Mouse (Mus musculus): ENCODE results near the gene Csmd2.

Gene Csmd2

DNA sequence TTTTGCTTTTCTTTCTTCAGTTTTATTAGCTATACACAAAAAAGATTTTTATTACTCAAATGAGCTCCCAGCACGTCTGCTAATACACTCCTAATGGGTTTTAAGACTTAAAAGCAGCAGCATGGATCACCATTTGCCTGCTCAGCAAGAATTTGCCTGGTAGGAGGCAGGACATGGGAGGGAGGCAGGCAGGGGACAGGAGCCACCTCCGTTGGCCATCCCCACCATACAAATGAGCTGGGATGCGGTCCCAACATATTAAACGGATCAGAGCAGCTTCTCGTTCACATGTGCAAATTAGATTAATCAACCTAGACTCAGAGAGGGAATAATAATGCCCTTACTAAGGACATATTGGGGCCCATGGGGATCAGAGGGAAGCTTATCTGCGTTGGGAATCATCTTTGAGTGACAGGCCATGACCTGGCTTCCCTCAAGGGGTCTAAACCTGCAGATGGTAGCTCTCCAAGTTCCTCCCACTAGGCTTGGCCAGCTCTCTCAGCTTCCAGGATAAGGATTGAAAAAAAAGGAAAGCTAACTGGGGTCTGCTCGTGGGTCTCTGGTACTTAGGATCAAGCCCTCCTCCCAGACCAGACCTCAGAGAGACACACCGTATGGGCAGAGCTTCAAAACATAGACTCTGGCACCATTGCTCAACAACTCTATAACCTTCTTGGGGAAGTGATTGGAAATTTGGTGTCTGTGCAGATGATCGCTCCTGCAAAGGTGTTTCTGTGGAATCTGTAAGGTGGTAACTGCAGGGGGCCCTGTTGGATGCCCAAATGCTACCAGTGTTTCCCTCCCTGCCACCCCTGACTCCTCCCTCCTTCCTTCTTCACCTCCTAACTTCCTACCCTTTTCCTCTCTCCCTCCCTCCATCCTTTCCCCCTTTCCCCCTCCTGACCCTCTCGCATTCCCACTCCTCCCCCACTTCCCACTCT lies 153.8 kb downstream of the Csmd2 start:
- DNase-seq (ENCODE audit: extremely low spot score) = no peak

DNA sequence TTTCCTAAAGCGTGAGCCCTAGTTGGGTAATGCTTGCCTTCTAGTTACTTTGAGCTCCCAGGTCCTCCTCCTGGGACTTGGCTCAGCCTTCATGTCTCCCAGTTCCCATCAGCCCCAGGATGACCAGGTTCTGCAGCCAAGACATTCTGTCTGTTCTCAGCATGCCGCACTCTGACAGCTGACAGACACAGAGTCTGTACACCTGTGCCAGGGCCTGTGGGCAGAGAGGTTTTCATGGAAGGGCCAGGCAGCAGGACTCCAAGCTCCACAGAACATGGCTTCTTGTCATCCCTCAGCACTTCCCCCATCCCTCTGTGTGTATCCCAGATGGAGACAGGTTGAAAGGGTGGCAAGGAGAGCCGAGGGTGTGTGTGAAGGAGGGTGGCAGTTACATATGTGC lies 154.6 kb downstream of the Csmd2 start:
- no peak for DNase-seq (ENCODE audit: extremely low spot score)

DNA sequence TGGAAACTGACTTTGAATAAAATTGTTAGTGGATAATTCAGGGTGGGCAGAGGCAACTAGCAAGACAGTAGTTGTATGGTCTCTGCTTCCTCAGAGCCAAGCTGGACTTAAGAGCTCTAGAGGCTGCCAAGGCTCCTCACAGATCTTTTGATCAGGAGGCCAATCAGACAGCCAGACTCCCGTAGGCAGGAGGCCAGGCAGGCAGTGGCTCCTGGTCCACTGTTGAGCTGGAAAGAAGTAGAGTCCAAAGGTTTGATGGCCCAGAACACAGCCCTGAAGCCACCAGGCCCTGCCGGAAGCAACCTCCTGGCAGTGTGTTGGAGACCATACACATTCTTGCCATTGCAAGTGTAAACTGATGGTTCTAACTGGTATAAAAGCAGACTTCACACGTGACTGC lies 155.5 kb downstream of the Csmd2 start:
- DNase-seq (ENCODE audit: extremely low spot score) = no peak

DNA sequence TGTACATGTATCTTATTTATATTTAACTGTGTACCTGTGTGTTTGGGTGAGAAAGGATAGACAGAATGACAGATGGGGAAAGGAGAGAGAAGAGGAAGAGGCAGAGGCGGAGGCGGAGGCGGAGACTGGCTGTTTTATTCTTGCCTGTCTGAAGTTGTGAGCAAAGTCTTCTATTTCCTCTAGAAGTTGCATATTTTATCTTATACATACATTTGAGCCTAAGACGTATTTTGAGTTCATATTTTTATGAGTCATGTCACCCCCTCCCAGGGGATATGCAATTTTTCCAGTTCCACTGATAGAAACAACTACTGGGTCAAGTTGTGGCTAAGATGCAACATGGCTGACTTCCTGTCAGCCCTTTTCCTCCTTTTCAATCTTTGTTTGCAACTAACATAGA lies 161.9 kb downstream of the Csmd2 start:
- DNase-seq (ENCODE audit: extremely low spot score) = no peak

DNA sequence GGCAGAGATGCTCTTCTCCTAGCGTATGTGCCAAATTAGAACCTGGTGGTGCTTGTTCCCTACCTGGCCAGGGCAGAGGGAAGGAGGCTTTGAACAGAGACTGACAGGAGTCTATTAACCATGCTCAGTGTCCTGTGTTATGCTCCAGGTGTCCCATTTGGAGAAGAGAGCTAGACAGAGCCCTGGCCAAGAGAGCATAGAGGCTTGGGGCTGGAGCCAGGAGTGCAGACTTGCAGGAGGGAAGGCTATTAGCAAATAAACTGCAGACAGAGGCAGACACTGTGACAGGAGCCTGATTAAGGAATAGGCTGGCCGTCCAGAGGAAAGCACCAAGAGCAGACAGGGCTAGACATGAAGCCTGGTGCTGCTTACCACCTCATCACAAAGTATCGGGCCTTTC lies 164.4 kb downstream of the Csmd2 start:
- no peak for DNase-seq (ENCODE audit: extremely low spot score)

DNA sequence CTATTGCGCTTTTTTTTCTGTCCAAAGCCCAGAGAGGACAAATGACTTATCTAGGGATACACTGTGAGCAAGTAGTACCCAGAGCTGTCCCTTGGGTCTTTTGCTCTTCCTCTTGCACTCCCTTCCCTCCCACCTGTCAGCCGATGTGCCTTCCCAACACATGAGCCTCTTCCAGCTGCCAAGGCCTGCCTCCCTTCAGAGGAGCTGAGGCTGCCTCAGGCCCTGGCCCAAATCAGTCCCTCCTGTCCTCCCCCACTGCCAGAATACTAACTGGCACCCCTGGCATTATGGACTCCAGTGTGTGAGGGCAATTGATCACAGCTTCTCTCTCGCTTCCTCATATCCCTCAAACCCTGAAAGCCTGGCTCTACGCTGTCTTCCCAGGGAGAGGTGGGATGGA lies 165.5 kb downstream of the Csmd2 start:
- no peak for DNase-seq (ENCODE audit: extremely low spot score)

DNA sequence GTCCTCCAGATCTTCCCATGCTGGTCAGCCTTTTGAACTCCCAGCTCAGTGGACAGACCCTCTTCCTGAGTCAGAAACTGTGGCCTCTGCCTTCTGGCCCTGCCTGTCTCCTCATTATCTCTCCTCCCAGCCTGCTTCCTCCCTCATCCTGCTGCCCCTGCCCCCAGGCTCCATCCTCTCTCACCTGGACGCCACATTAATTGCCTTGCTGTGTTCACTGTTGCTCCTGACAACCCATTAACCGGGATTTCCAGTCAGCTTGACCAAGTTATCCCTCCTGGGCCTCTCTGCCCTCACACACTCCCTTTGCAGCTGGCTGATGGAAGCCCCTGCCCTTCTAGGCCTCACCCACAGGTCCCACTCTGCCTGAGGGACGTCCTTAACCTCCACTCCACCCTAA lies 167.6 kb downstream of the Csmd2 start:
- peak; percentile 9 for DNase-seq (ENCODE audit: extremely low spot score)

DNA sequence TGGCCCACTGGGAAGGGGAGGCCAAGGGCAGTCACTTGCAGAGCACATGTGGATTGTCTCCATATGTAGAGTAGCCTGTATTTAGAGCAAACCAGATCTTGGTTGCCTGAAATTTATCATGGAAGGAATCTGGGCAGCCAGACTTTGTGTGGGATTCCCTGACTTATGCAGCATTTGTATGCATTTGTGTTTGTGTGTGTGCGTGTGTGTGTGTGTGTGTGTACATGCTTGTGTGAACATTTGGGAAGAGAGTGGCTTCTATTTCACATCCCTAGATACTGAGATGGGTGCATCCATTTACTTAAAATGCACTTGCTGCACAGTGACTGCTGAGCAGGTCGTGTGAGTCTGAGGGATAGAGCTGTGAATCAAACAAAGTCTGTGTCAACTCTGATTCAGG lies 173.0 kb downstream of the Csmd2 start:
- DNase-seq (ENCODE audit: extremely low spot score) = no peak

DNA sequence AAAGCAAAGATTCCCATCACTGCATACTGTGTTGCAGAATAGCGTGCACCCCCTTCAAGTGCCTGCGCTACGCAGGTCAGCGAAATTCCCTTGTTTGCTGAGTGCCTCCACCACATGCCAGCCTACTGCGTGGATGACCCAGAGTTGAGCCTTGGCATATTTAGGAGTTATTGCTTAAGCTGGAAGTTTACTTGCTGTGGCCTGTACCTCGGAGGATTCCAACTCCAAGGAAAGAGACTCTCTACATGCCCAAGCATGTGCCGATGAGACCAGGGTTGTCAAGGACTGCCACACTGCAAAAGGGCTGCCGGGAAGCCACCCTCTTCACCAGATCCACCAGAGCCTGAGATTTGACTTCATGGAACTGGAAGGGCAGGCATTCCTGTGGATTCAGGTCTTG lies 182.5 kb downstream of the Csmd2 start:
- no peak for DNase-seq (ENCODE audit: extremely low spot score)

DNA sequence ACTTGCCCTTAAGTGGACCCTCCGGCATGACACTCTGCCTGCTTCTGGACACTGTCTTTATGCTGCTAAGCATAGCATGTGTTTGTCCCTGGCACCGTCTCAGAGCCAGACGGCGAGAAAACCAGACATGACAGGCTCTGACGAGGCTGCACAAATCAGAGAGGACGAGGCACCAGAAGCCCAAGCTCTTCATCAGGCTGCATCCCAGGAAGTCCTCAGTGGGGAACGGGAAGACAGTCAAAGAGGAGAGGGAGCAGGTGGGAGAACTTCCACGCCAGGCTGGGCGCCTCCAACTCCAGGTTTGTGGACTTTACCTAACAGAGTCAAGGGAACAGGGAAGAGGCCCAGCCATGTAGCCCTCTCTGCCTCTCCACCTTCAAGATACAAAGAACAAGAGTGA lies 183.6 kb downstream of the Csmd2 start:
- DNase-seq (ENCODE audit: extremely low spot score) = no peak

DNA sequence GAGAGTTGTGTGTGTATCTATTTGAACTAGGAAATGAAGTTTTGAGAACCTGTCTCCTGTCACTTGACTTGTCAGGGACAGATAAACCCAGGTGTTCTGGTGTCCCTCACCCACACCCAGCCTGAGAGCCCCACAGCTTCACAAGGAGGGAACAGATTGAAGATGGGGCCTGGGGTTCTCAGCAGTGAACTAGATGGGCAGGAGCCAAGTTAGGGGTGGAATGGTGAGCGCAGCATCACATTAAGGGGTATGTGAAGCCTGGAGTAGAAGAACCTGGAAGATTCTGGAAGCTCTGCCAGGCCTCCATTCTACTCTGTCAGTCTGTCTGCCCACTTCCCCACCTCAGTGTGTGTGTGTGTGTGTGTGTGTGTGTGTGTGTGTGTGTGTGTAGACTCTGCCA lies 184.0 kb downstream of the Csmd2 start:
- no peak for DNase-seq (ENCODE audit: extremely low spot score)

DNA sequence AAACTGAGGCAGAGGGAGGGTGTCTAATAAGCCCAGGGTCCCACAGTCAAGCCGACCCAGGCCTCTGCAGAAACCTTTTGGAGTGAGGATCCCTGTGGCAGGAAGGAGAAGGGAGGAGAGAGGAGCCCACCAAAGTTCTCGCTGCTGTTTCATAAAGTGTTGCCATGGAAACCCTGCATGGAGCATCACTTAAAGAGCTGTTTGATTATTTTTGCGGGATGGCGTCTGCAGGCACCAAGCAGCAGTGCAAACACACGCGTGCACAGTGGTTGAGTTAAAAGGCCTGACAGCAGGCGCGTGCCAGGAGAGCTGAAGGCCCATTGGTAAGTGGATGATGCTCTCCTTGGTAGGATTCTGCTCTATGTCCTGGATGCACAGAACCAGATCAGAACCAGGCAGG lies 191.3 kb downstream of the Csmd2 start:
- DNase-seq (ENCODE audit: extremely low spot score) = no peak

DNA sequence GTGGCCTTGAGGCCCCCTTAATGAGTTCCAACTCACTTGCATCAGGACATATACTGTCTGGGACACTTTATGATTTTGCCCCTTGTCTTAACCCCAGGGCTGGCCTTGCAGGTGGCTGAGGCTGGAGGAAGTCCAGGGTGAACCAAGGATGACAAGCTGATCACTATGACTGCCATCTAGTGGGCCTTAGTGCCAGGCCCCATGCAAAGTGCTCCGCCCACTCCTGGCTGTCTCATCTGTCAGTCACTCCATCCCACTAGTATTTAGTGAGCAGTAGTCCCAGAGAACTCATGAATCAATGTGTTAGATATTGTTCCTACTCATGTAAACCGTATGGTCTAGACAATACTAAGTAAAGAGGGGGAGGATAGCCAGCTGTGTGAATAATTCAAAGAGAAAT lies 191.9 kb downstream of the Csmd2 start:
- no peak for DNase-seq (ENCODE audit: extremely low spot score)

DNA sequence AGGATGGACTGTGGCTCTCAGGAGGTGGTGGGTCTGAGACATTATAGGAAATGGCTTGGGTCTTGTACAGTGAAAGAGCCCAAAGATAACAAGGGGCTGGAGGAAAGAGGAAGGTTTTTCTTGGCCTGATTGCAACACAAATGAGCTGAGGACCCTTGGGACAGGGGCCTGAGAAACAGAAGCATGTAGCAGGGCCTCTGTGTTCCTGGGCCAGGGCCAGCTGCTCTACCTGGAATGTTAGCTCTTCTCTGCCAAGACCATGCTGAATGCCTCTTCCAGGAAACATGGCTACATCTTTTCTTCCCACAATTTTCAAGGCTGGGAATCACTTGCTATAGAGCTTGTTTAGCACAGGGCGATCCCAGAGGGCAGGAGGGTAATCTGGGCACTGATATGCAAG lies 197.1 kb downstream of the Csmd2 start:
- no peak for DNase-seq (ENCODE audit: extremely low spot score)

DNA sequence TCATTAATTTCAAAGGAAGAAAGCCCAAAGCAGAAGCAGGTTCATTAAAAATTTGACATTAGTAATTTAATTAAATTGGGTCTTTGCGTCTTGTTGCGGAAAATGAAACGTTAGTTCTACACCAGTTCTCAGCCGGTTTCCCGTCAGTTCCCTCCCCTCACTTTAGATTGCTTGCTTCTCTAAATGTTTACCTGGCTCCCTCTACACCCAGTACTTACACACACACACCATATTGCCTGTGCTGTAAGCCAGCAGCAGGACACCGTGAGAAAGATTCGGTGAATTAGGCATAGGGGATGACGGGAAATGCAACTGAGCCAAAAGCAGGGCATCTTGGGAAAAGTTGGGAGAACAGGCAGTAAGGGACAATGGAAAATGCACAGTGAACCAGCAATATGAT lies 206.8 kb downstream of the Csmd2 start:
- DNase-seq (ENCODE audit: extremely low spot score) = no peak

DNA sequence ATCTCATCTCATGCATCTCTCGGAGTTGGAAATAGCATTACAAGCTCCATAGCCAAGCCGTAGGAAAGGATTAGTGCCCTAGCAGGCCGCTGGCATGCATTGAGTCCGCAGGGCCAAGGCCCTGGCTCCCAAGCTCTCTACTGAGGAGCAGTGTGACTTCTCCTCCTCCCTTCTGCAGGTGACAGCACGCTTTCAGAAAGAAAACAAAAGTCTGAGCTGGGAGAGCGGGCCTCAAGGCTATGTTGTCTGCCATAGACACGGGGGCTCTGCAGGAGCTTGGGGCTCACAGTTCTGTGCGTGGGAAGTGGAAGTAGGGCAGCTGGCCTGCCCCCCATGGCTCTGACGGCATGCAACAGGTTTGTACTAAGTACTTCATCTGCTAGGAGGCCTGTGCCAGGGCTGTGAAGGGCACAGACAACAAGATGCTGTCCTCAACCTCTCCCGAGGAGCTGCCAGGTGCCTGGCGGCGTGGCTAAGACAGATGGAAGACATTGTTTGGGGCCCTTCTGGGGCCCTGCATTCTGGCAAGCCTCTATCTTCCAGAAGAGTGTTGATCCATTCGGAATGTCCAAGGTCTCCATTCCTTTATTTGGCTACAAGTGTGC lies 230.4 kb downstream of the Csmd2 start:
- DNase-seq (ENCODE audit: extremely low spot score) = no peak

DNA sequence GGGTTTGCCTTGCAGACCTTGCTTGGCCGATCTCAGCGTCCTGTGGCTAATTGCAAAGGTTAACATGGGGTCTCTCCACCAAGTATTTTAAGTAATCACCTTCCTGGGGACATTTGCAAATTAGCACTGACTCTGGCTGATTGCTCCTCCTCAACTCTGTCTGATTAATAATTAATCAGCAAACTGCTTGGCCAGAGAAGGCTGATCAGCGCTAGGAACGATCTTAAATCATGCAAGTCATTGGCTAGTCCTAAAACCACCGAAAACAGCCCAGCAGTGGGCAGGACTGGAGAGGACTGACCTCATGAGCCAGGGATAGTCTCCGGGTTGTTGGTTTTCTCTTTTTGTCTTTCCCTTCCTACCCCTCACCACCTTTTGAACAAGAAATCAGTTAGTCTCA lies 236.8 kb downstream of the Csmd2 start:
- DNase-seq (ENCODE audit: extremely low spot score) = no peak

DNA sequence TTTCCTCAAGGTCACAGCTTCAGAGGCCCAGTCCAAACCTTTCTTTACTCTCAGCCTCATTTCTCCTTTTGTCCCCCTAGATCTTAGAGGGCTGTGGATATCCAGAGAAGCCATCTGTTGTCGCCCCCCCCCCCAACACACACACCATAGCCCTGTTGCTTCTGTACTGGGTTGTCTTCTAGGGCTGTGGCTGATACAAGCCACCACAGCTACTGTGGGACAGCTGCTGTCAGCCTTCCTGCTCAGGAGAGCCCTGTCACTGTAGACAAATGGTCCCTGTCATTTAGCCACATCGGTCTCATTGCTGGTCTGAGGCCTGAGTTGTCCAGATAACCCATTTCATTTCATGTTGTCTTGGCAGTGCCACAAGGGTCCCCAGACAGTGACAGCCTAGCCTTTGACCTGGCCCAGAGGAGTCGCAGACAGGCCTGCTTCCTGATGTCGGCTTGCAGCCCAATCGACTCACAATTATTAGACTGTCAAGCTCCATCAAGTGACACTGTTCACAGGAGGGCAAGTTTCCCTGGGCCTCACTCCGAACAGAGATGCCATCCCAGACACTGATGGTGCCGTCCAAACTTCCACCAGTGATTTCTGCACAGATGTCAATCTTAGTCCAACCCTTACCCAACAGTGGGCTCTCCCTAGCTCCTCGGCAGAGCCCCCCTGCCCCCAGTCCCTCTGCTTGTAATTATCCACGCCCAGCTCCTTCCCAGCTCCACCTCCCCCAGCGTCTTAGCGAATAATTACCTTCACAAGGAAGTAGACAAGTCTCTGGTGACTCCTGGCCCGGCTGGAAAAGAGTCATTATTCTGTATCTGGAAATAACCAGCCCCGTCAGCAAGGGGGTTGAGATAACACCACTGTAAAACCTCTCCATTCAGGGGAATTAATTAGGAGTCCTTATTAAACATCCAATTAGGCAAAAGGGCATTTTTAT lies 240.0 kb downstream of the Csmd2 start:
- DNase-seq (ENCODE audit: extremely low spot score) = peak; percentile 12

DNA sequence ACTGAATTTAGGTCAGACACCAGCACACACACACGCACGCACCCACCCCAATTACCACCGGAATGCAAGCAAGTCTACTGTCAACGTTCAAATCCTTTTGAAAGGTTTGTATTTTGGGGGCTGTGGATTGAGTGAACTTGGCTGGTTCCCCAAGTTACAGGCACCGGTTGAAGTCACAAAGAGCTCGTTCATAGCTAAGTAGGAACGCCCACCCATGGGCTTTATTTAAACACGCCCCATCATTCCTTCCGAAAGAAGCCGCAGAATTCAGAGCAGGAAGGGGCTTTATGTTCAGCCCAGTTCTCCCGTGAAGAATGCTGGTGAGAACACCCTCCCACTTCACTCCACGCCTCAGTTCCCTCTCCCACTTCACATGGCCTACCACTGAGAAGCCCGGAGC lies 245.8 kb downstream of the Csmd2 start:
- DNase-seq (ENCODE audit: extremely low spot score) = no peak

DNA sequence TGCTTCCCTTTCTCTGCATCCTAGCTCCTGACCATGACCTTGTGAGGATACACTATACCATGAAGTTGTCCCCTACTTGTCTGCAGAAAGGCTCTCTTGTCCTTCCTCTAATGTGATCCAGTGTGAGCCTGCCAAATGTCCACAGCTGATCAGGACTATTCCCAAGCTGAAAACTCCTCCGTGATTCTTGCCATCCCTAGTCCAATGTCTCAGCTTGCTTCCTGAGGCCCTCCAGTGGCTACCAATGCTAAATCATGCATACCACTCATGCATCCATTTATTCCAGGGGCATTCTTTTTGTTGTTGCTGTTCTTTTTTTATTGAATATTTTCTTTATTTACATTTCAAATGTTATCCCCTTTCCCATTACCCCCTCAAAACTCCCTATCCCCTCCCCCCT lies 251.5 kb downstream of the Csmd2 start:
- DNase-seq (ENCODE audit: extremely low spot score) = no peak

DNA sequence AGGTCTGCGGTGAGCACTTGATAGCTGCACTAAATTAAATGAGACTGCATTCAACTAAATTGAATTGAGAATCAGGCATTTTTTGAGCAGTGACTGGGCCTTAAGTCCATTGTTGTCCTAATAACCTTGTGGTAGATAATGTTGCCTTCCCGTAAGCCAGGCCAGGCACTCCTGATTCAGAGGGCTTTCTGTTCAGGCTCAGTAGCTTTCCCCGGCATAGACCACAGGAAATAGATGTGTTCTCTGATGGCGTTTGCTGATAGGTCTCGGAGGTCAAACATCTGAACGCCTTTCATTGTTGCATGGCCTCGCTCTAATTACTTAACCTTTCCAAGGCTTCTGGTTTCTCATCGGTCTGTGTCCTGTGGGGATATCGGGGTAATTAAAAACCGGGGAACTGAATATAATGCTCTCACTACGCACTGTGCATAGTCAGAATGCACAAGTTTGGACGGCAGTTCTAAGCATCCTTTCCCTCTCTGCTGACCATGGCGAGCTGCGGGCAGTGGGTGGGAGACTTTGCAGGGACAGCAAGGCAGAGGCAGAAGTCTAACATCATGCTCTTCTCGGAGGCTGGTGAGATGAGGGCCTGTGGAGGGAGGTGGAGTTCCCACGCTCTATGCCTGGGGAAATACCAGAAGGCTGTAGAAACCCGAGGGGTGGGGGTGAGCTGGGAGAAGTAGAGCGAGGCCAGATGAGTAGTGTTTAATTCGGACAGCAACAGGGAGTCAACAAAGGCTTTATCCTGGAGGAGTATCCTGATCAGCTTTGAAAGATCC lies 253.6 kb downstream of the Csmd2 start:
- DNase-seq (ENCODE audit: extremely low spot score) = peak; percentile 28
